Mouse (Mus musculus): ENCODE results near the gene Gm438. TPM values are rescaled to one million over a fixed set of nuclear protein-coding genes. Genes with fewer than 3 reads are reported as not detected.
A peak's percentile ranks its signal among the peaks of the same experiment; 100 is the strongest.
"Not testable (repeated sequence)": the region's sequence is repeated elsewhere in the genome, so short reads cannot be mapped to it uniquely, and the experiment has no call there.

Gene Gm438
- not detected in 2 replicates for polyA plus RNA-seq (2014; fragmentation: Nextera tagmentation; extraction: Ambion mirVana)

DNA sequence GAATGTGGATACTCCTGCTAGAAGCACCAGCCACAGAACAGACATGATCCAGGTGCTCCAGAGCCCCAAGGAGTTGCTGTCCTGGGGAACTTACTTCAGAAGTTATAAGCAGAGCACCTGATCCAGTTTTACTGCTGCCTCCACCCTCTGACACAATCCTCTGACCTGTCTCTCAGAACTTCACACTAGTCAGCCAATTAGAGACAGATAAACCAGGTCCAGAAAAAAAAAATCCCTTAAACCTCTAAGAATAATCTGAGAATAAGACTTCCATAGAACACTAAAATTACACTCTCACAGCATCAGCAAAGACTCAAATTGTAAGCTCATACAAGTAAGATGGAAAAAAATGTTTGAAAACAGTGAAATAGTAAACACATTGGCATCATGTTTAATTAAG is at the start of gene Gm438:
Gm438 (minus strand) TSS at position 101 of the 400 bp plus-strand sequence.
- DNase-seq (ENCODE audit: low spot score): no peak

DNA sequence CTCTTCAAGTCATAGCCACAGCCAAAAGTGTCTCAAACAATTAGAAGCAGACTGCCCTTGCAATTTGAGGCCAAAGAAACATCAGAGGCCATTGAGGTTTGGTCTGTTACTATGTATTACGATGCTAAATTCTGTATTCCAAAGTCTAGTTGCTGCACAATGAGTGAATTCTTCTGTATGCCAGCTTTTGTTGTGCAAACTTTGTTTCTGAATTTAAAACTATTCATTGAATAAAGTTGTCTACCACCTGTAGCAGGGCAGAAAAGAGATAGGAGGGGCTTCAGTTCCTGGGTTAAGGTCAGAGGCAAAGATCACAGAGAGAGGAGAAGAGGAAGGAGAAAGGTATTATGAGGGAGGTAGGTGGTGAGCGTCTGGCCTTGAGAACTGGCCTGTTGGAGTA is 38.3 kb upstream of the Gm438 start:
- Histone ChIP-seq H3K9ac (ENCODE audit: low read length) (no peak overlapping the region), H3K4me1 (ENCODE audit: control insufficient read depth, insufficient read depth, low read length) (no peaks in the 10 kb centered on the region), H3K9me3 (ENCODE audit: control insufficient read depth, low read length) (no peaks in the 10 kb centered on the region), H3K27me3 (ENCODE audit: control insufficient read depth, insufficient read depth, low read length) (no peaks in the 10 kb centered on the region), H3K4me2 (ENCODE audit: low read depth, severe bottlenecking) (no peak overlapping the region), H3K27ac (replicated peaks; ENCODE audit: low read depth, low read length) (no peak overlapping the region), H3K36me3 (ENCODE audit: control insufficient read depth, insufficient read depth, low read length) (no peaks in the 10 kb centered on the region), H3K4me3 (ENCODE audit: low read depth, low read length) (no peak overlapping the region)
- DNase-seq (ENCODE audit: low spot score): no peak
- WGBS: 73% methylated on average over 2 of the region's 2 CpGs
- no peak for ATAC-seq (ENCODE audit: insufficient number of reproducible peaks, low FRiP score, low TSS enrichment, low read depth)

More for the DNA sequence above, at the start of gene Gm438:
- no peaks in the 10 kb centered on the region for H3K36me3 ChIP-seq (ENCODE audit: control insufficient read depth, insufficient read depth, low read length)
- no peaks in the 10 kb centered on the region for H3K4me1 ChIP-seq (ENCODE audit: control insufficient read depth, insufficient read depth, low read length)
- no peaks in the 10 kb centered on the region for H3K27me3 ChIP-seq (ENCODE audit: control insufficient read depth, insufficient read depth, low read length)
- no peak within 1 kb of the TSS for H3K4me2 ChIP-seq (ENCODE audit: low read depth, severe bottlenecking)
- no peaks in the 10 kb centered on the region for H3K9me3 ChIP-seq (ENCODE audit: control insufficient read depth, low read length)
- no peak within 1 kb of the TSS for H3K4me3 ChIP-seq (ENCODE audit: low read depth, low read length)
- no peak within 1 kb of the TSS for H3K27ac ChIP-seq (replicated peaks; ENCODE audit: low read depth, low read length)
- no peak within 1 kb of the TSS for H3K9ac ChIP-seq (ENCODE audit: low read length)
- no peak for ATAC-seq (ENCODE audit: insufficient number of reproducible peaks, low FRiP score, low TSS enrichment, low read depth)

- 90% methylated on average over 2 of the region's 2 CpGs for WGBS
- no peak overlapping the region for H3K9ac ChIP-seq (ENCODE audit: low read length)
- ATAC-seq (ENCODE audit: insufficient number of reproducible peaks, low FRiP score, low TSS enrichment, low read depth): no peak
- no peaks in the 10 kb centered on the region for H3K9me3 ChIP-seq (ENCODE audit: control insufficient read depth, low read length)
- H3K4me2 ChIP-seq (ENCODE audit: low read depth, severe bottlenecking): no peak overlapping the region
- H3K4me3 ChIP-seq (ENCODE audit: low read depth, low read length): no peak overlapping the region
- H3K27me3 ChIP-seq (ENCODE audit: control insufficient read depth, insufficient read depth, low read length): no peaks in the 10 kb centered on the region
- H3K27ac ChIP-seq (replicated peaks; ENCODE audit: low read depth, low read length): no peak overlapping the region
- H3K36me3 ChIP-seq (ENCODE audit: control insufficient read depth, insufficient read depth, low read length): no peaks in the 10 kb centered on the region
- no peaks in the 10 kb centered on the region for H3K4me1 ChIP-seq (ENCODE audit: control insufficient read depth, insufficient read depth, low read length)
- DNase-seq (ENCODE audit: low spot score): no peak
Observed at GRCm38 (mm10) chr4:144823996-144824395, 37.6 kb upstream of the Gm438 start.

DNA sequence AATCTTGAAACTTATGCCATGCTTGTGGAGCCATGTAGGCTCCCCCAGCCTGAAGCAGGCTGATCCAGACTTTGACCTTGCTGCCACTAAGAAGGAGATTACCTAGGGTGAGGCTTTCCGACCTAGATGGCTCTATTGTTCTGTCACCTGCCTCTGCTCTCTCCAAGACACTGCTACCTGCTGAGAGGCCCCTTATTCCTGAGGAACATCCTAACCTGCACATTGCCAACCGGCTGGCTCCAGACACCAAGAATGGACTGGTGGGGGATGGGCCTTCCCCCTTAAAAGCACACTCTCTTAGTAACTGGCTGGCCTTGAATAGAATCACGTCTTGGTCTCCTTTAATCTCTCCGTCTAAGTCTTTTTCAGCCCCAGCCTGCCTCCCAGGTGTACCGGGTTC is 20.8 kb upstream of the Gm438 start:
- not testable (repeated sequence) for ATAC-seq (ENCODE audit: insufficient number of reproducible peaks, low FRiP score, low TSS enrichment, low read depth); H3K27ac ChIP-seq (replicated peaks; ENCODE audit: low read depth, low read length); H3K27me3 ChIP-seq (ENCODE audit: control insufficient read depth, insufficient read depth, low read length); H3K4me3 ChIP-seq (ENCODE audit: low read depth, low read length); H3K4me1 ChIP-seq (ENCODE audit: control insufficient read depth, insufficient read depth, low read length); H3K4me2 ChIP-seq (ENCODE audit: low read depth, severe bottlenecking); H3K9ac ChIP-seq (ENCODE audit: low read length); H3K36me3 ChIP-seq (ENCODE audit: control insufficient read depth, insufficient read depth, low read length); H3K9me3 ChIP-seq (ENCODE audit: control insufficient read depth, low read length); DNase-seq (ENCODE audit: low spot score)
- 62% methylated on average over 5 of the region's 5 CpGs for WGBS

- no peak overlapping the region for H3K9ac ChIP-seq (ENCODE audit: low read length)
- H3K36me3 ChIP-seq (ENCODE audit: control insufficient read depth, insufficient read depth, low read length): no peaks in the 10 kb centered on the region
- H3K9me3 ChIP-seq (ENCODE audit: control insufficient read depth, low read length): no peaks in the 10 kb centered on the region
- no peak overlapping the region for H3K4me2 ChIP-seq (ENCODE audit: low read depth, severe bottlenecking)
- ATAC-seq (ENCODE audit: insufficient number of reproducible peaks, low FRiP score, low TSS enrichment, low read depth) (no peak), DNase-seq (ENCODE audit: low spot score) (no peak)
- no peaks in the 10 kb centered on the region for H3K4me1 ChIP-seq (ENCODE audit: control insufficient read depth, insufficient read depth, low read length)
- no peaks in the 10 kb centered on the region for H3K27me3 ChIP-seq (ENCODE audit: control insufficient read depth, insufficient read depth, low read length)
- WGBS: 89% methylated on average over 3 of the region's 3 CpGs
- H3K4me3 ChIP-seq (ENCODE audit: low read depth, low read length): no peak overlapping the region
- H3K27ac ChIP-seq (replicated peaks; ENCODE audit: low read depth, low read length): no peak overlapping the region
Observed at GRCm38 (mm10) chr4:144803633-144804032, 17.2 kb upstream of the Gm438 start.

GRCm38 (mm10) chr4:144790141-144790540 is 3.8 kb upstream of the Gm438 start:
- peak; percentile 29 for DNase-seq (ENCODE audit: low spot score)
- Histone ChIP-seq H3K36me3 (ENCODE audit: control insufficient read depth, insufficient read depth, low read length) (no peaks in the 10 kb centered on the region), H3K27me3 (ENCODE audit: control insufficient read depth, insufficient read depth, low read length) (no peaks in the 10 kb centered on the region), H3K4me3 (ENCODE audit: low read depth, low read length) (no peak overlapping the region), H3K9me3 (ENCODE audit: control insufficient read depth, low read length) (no peaks in the 10 kb centered on the region), H3K4me1 (ENCODE audit: control insufficient read depth, insufficient read depth, low read length) (no peaks in the 10 kb centered on the region), H3K9ac (ENCODE audit: low read length) (no peak overlapping the region), H3K4me2 (ENCODE audit: low read depth, severe bottlenecking) (no peak overlapping the region), H3K27ac (replicated peaks; ENCODE audit: low read depth, low read length) (no peak overlapping the region)
- WGBS: 43% methylated on average over 1 of the region's 1 CpGs
- ATAC-seq (ENCODE audit: insufficient number of reproducible peaks, low FRiP score, low TSS enrichment, low read depth): no peak

- Histone ChIP-seq H3K27me3 (ENCODE audit: control insufficient read depth, insufficient read depth, low read length) (no peaks in the 10 kb centered on the region), H3K36me3 (ENCODE audit: control insufficient read depth, insufficient read depth, low read length) (no peaks in the 10 kb centered on the region), H3K4me2 (ENCODE audit: low read depth, severe bottlenecking) (no peak overlapping the region), H3K4me1 (ENCODE audit: control insufficient read depth, insufficient read depth, low read length) (no peaks in the 10 kb centered on the region), H3K9me3 (ENCODE audit: control insufficient read depth, low read length) (no peaks in the 10 kb centered on the region), H3K9ac (ENCODE audit: low read length) (no peak overlapping the region), H3K4me3 (ENCODE audit: low read depth, low read length) (no peak overlapping the region), H3K27ac (replicated peaks; ENCODE audit: low read depth, low read length) (no peak overlapping the region)
- ATAC-seq (ENCODE audit: insufficient number of reproducible peaks, low FRiP score, low TSS enrichment, low read depth) (no peak), DNase-seq (ENCODE audit: low spot score) (no peak)
- 65% methylated on average over 3 of the region's 3 CpGs for WGBS
Observed at GRCm38 (mm10) chr4:144782476-144783197, 3.7 kb downstream of the Gm438 start.

- Histone ChIP-seq H3K27me3 (ENCODE audit: control insufficient read depth, insufficient read depth, low read length) (no peaks in the 10 kb centered on the region), H3K4me1 (ENCODE audit: control insufficient read depth, insufficient read depth, low read length) (no peaks in the 10 kb centered on the region), H3K9me3 (ENCODE audit: control insufficient read depth, low read length) (no peaks in the 10 kb centered on the region), H3K4me3 (ENCODE audit: low read depth, low read length) (no peak overlapping the region), H3K27ac (replicated peaks; ENCODE audit: low read depth, low read length) (no peak overlapping the region), H3K4me2 (ENCODE audit: low read depth, severe bottlenecking) (no peak overlapping the region), H3K9ac (ENCODE audit: low read length) (no peak overlapping the region), H3K36me3 (ENCODE audit: control insufficient read depth, insufficient read depth, low read length) (no peaks in the 10 kb centered on the region)
- DNase-seq (ENCODE audit: low spot score) (peak; percentile 47), ATAC-seq (ENCODE audit: insufficient number of reproducible peaks, low FRiP score, low TSS enrichment, low read depth) (no peak)
- 35% methylated on average over 2 of the region's 2 CpGs for WGBS
Observed at GRCm38 (mm10) chr4:144765722-144766121, 20.7 kb downstream of the Gm438 start.

GRCm38 (mm10) chr4:144749139-144749538 is 37.2 kb downstream of the Gm438 start:
- Histone ChIP-seq H3K27me3 (ENCODE audit: control insufficient read depth, insufficient read depth, low read length) (no peaks in the 10 kb centered on the region), H3K4me1 (ENCODE audit: control insufficient read depth, insufficient read depth, low read length) (no peaks in the 10 kb centered on the region), H3K4me2 (ENCODE audit: low read depth, severe bottlenecking) (no peak overlapping the region), H3K27ac (replicated peaks; ENCODE audit: low read depth, low read length) (no peak overlapping the region), H3K36me3 (ENCODE audit: control insufficient read depth, insufficient read depth, low read length) (no peaks in the 10 kb centered on the region), H3K4me3 (ENCODE audit: low read depth, low read length) (no peak overlapping the region), H3K9ac (ENCODE audit: low read length) (no peak overlapping the region), H3K9me3 (ENCODE audit: control insufficient read depth, low read length) (no peaks in the 10 kb centered on the region)
- DNase-seq (ENCODE audit: low spot score): peak; percentile 55
- ATAC-seq (ENCODE audit: insufficient number of reproducible peaks, low FRiP score, low TSS enrichment, low read depth): peak; percentile 83
- 3% methylated on average over 1 of the region's 1 CpGs for WGBS
